Mouse (Mus musculus) myocyte (in vitro differentiated cells): ENCODE data around the gene Smim24.

Source experiments
- MAX ChIP-seq: IDR thresholded peaks from one replicate; pipeline ENCODE4 v1.6.1; 2011; ENCODE audit warnings: low read depth, mild to moderate bottlenecking, control low read depth
- MYOD1 ChIP-seq, 3 experiments: IDR thresholded peaks; one replicate each; pipeline ENCODE4 v1.6.1; 2011; ENCODE audit warnings: control low read depth in 2 of 3, low read depth in 2 of 3, mild to moderate bottlenecking in 2 of 3, moderate library complexity in 1 of 3; ENCODE audit not compliant: insufficient read length in 2 of 3, control insufficient read depth in 1 of 3
- POLR2A ChIP-seq: IDR thresholded peaks from one replicate; pipeline ENCODE4 v1.6.1; 2011; ENCODE audit warnings: low read depth, mild to moderate bottlenecking, control low read depth, moderate library complexity; ENCODE audit not compliant: insufficient read length
- REST ChIP-seq: IDR thresholded peaks from one replicate; pipeline ENCODE4 v1.6.1; 2011; ENCODE audit warnings: mild to moderate bottlenecking, control low read depth, moderate library complexity; ENCODE audit not compliant: insufficient read depth, insufficient read length
- TCF3 ChIP-seq: IDR thresholded peaks from one replicate; pipeline ENCODE4 v1.6.1; 2011; ENCODE audit warnings: low read depth, control low read depth; ENCODE audit not compliant: insufficient read length

DNA sequence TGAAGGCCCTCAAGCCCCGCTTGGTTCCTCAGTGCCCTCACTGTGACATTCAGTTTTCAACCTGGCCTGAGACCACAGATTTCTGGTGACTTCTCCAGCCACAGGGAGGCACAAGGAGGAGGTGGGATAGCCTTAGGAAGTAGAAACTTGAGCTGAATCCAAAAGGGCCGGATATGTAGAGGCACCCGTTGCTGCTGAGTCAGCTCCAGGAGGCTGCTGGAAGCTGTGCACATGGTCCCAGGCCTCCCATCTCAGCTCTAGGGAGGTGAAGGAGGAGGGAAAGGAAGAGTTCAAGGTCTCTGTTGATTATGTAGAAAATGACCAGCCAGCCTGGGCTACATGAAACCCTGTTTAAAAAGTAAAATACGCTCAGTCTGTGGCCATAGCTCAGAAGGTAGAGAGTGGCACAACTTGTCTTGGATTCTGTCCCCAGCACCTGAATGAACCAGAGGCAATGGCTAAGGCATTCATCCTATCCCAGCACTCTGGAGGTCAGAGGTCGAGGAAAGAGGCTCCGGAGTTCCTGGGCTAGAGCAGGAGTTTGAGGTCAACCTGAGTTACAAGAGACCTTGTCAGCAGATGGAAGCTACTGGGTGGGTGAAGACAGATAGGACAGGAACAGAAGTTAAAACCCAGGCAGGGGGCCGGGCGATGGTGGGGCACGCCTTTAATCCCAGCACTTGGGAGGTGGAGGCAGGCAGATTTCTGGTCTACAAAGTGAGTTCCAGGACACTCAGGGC is 37.9 kb upstream of the Smim24 start:
- no peak for TF ChIP-seq POLR2A
- no peak for TF ChIP-seq REST
- no peak for TF ChIP-seq MAX
- TF ChIP-seq MYOD1 (IDR thresholded peaks at IDR 0.05; ENCODE audit: control insufficient read depth in 1 of 3, insufficient read length in 2 of 3, low read depth in 2 of 3), result no peak
- no peak for TF ChIP-seq TCF3
